Mouse (Mus musculus) T-helper 1 cell (primary cell): Measurements from ENCODE around the gene Frk.
"Not testable (repeated sequence)": the region's sequence is repeated elsewhere in the genome, so short reads cannot be mapped to it uniquely, and the experiment has no call there.

ENCODE experiments used
- in situ Hi-C: fragments of 300-600 bp; cut with MboI, MseI; formaldehyde crosslinking; loops from one replicate; pipeline ENCODE4 v1.15.1; 2025; ENCODE audit warnings: high pct_unique_total_duplicates

The Frk gene

GRCm38 (mm10) chr10:34617216-34617615 lies 134.0 kb downstream of the Frk start:
- in situ Hi-C loops, result no loop called here

- in situ Hi-C loops, result no loop called here
These were observed 135.3 kb downstream of the Frk start for GRCm38 (mm10) chr10:34618490-34618889.

DNA sequence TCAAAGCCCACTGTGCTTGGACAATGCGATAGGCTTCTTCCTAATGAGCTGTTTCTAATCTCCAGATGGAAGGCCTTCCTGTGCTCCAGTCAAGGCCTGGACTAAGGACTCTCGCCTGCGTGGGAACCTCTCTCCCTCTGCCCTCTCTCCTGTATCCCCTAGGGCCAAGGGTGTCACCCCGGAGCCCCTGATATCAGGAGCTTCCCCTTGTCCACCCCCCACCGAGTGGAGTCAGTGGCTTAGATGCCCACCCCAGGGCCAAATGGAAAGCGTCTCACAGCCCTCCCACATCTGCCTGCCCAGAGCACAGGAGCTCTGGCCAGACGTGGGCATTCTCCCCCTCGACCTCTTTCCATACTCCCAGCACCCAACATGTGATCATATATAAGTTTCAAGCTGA lies 137.3 kb downstream of the Frk start:
- in situ Hi-C loops, result not testable (repeated sequence)

- in situ Hi-C loops, result no loop called here
These were observed 155.0 kb downstream of the Frk start for GRCm38 (mm10) chr10:34638245-34638644.
